Mouse (Mus musculus): Measurements from ENCODE around the gene Sema3a. TPM values are rescaled to one million over a fixed set of nuclear protein-coding genes. Genes with fewer than 3 reads are reported as not detected.

The Sema3a gene
- polyA plus RNA-seq, 1 experiment from 2014 or later, result 42.1 TPM

GRCm38 (mm10) chr5:13379223-13379622 lies 254.0 kb downstream of the Sema3a start:
- H3K27ac ChIP-seq (ENCODE audit: low read length), result no peak overlapping the region

GRCm38 (mm10) chr5:13384047-13384446 lies 258.8 kb downstream of the Sema3a start:
- Histone ChIP-seq H3K4me3 (ENCODE audit: low read depth, low read length) (no peak overlapping the region), H3K36me3 (ENCODE audit: control insufficient read depth, insufficient read depth, low read length) (no peaks in the 10 kb centered on the region), H3K4me1 (ENCODE audit: control insufficient read depth, insufficient read depth, low read length) (no peaks in the 10 kb centered on the region), H3K4me2 (replicated peaks; ENCODE audit: low read depth, low read length) (no peak overlapping the region), H3K9me3 (ENCODE audit: control insufficient read depth, low read depth, low read length) (no peaks in the 10 kb centered on the region), H3K27ac (ENCODE audit: low read length) (no peak overlapping the region), H3K27me3 (ENCODE audit: control insufficient read depth, insufficient read depth, low read length) (no peaks in the 10 kb centered on the region), H3K9ac (replicated peaks; ENCODE audit: low read depth, low read length) (no peak overlapping the region)
- no peak for ATAC-seq (ENCODE audit: insufficient number of reproducible peaks, insufficient read depth, low FRiP score, low read depth)
- 77% methylated on average over 4 of the region's 4 CpGs for WGBS

More at GRCm38 (mm10) chr5:13379223-13379622, 254.0 kb downstream of the Sema3a start:
- H3K9me3 ChIP-seq (ENCODE audit: control insufficient read depth, low read depth, low read length), result no peaks in the 10 kb centered on the region
- H3K4me1 ChIP-seq (ENCODE audit: control insufficient read depth, insufficient read depth, low read length), result no peaks in the 10 kb centered on the region
- no peak overlapping the region for H3K4me3 ChIP-seq (ENCODE audit: low read depth, low read length)
- 63% methylated on average over 4 of the region's 4 CpGs for WGBS
- no peaks in the 10 kb centered on the region for H3K27me3 ChIP-seq (ENCODE audit: control insufficient read depth, insufficient read depth, low read length)
- no peak overlapping the region for H3K4me2 ChIP-seq (replicated peaks; ENCODE audit: low read depth, low read length)
- ATAC-seq (ENCODE audit: insufficient number of reproducible peaks, insufficient read depth, low FRiP score, low read depth), result no peak
- no peak overlapping the region for H3K9ac ChIP-seq (replicated peaks; ENCODE audit: low read depth, low read length)
- no peaks in the 10 kb centered on the region for H3K36me3 ChIP-seq (ENCODE audit: control insufficient read depth, insufficient read depth, low read length)

GRCm38 (mm10) chr5:13384714-13385113 lies 259.5 kb downstream of the Sema3a start:
- H3K9ac ChIP-seq (replicated peaks; ENCODE audit: low read depth, low read length), result no peak overlapping the region
- WGBS, result 85% methylated on average over 4 of the region's 4 CpGs

GRCm38 (mm10) chr5:13386603-13387002 lies 261.4 kb downstream of the Sema3a start:
- H3K9me3 ChIP-seq (ENCODE audit: control insufficient read depth, low read depth, low read length), result no peaks in the 10 kb centered on the region
- no peaks in the 10 kb centered on the region for H3K4me1 ChIP-seq (ENCODE audit: control insufficient read depth, insufficient read depth, low read length)
- H3K27ac ChIP-seq (ENCODE audit: low read length), result no peak overlapping the region
- no peaks in the 10 kb centered on the region for H3K27me3 ChIP-seq (ENCODE audit: control insufficient read depth, insufficient read depth, low read length)
- H3K36me3 ChIP-seq (ENCODE audit: control insufficient read depth, insufficient read depth, low read length), result no peaks in the 10 kb centered on the region
- H3K4me3 ChIP-seq (ENCODE audit: low read depth, low read length), result no peak overlapping the region
- 71% methylated on average over 3 of the region's 3 CpGs for WGBS
- no peak overlapping the region for H3K4me2 ChIP-seq (replicated peaks; ENCODE audit: low read depth, low read length)
- H3K9ac ChIP-seq (replicated peaks; ENCODE audit: low read depth, low read length), result no peak overlapping the region
- no peak for ATAC-seq (ENCODE audit: insufficient number of reproducible peaks, insufficient read depth, low FRiP score, low read depth)

More at GRCm38 (mm10) chr5:13384714-13385113, 259.5 kb downstream of the Sema3a start:
- H3K4me2 ChIP-seq (replicated peaks; ENCODE audit: low read depth, low read length), result no peak overlapping the region
- no peaks in the 10 kb centered on the region for H3K4me1 ChIP-seq (ENCODE audit: control insufficient read depth, insufficient read depth, low read length)
- H3K27me3 ChIP-seq (ENCODE audit: control insufficient read depth, insufficient read depth, low read length), result no peaks in the 10 kb centered on the region
- no peaks in the 10 kb centered on the region for H3K36me3 ChIP-seq (ENCODE audit: control insufficient read depth, insufficient read depth, low read length)
- no peak overlapping the region for H3K27ac ChIP-seq (ENCODE audit: low read length)
- no peaks in the 10 kb centered on the region for H3K9me3 ChIP-seq (ENCODE audit: control insufficient read depth, low read depth, low read length)
- H3K4me3 ChIP-seq (ENCODE audit: low read depth, low read length), result no peak overlapping the region
- ATAC-seq (ENCODE audit: insufficient number of reproducible peaks, insufficient read depth, low FRiP score, low read depth), result no peak

- no peak overlapping the region for H3K9ac ChIP-seq (replicated peaks; ENCODE audit: low read depth, low read length)
- no peak overlapping the region for H3K27ac ChIP-seq (ENCODE audit: low read length)
- no peaks in the 10 kb centered on the region for H3K36me3 ChIP-seq (ENCODE audit: control insufficient read depth, insufficient read depth, low read length)
- ATAC-seq (ENCODE audit: insufficient number of reproducible peaks, insufficient read depth, low FRiP score, low read depth), result no peak
- no peak overlapping the region for H3K4me2 ChIP-seq (replicated peaks; ENCODE audit: low read depth, low read length)
- H3K4me1 ChIP-seq (ENCODE audit: control insufficient read depth, insufficient read depth, low read length), result no peaks in the 10 kb centered on the region
- H3K4me3 ChIP-seq (ENCODE audit: low read depth, low read length), result no peak overlapping the region
- WGBS, result 78% methylated on average over 3 of the region's 3 CpGs
- no peaks in the 10 kb centered on the region for H3K27me3 ChIP-seq (ENCODE audit: control insufficient read depth, insufficient read depth, low read length)
- H3K9me3 ChIP-seq (ENCODE audit: control insufficient read depth, low read depth, low read length), result no peaks in the 10 kb centered on the region
Observed at GRCm38 (mm10) chr5:13387679-13388078, 262.5 kb downstream of the Sema3a start.

- Histone ChIP-seq H3K4me2 (replicated peaks; ENCODE audit: low read depth, low read length) (no peak overlapping the region), H3K4me1 (ENCODE audit: control insufficient read depth, insufficient read depth, low read length) (no peaks in the 10 kb centered on the region), H3K9me3 (ENCODE audit: control insufficient read depth, low read depth, low read length) (no peaks in the 10 kb centered on the region), H3K36me3 (ENCODE audit: control insufficient read depth, insufficient read depth, low read length) (no peaks in the 10 kb centered on the region), H3K27ac (ENCODE audit: low read length) (no peak overlapping the region), H3K27me3 (ENCODE audit: control insufficient read depth, insufficient read depth, low read length) (no peaks in the 10 kb centered on the region), H3K4me3 (ENCODE audit: low read depth, low read length) (no peak overlapping the region), H3K9ac (replicated peaks; ENCODE audit: low read depth, low read length) (no peak overlapping the region)
- no peak for ATAC-seq (ENCODE audit: insufficient number of reproducible peaks, insufficient read depth, low FRiP score, low read depth)
- whole genome bisulfite sequencing, result 85% methylated on average over 3 of the region's 3 CpGs
Observed at GRCm38 (mm10) chr5:13389995-13390394, 264.8 kb downstream of the Sema3a start.

GRCm38 (mm10) chr5:13405432-13405831 lies 280.2 kb downstream of the Sema3a start:
- no peaks in the 10 kb centered on the region for H3K27me3 ChIP-seq (ENCODE audit: control insufficient read depth, insufficient read depth, low read length)
- WGBS, result 21% methylated on average over 1 of the region's 1 CpGs
- no peak overlapping the region for H3K9ac ChIP-seq (replicated peaks; ENCODE audit: low read depth, low read length)
- no peaks in the 10 kb centered on the region for H3K36me3 ChIP-seq (ENCODE audit: control insufficient read depth, insufficient read depth, low read length)
- H3K4me1 ChIP-seq (ENCODE audit: control insufficient read depth, insufficient read depth, low read length), result no peaks in the 10 kb centered on the region
- H3K27ac ChIP-seq (ENCODE audit: low read length), result no peak overlapping the region
- H3K4me3 ChIP-seq (ENCODE audit: low read depth, low read length), result no peak overlapping the region
- no peaks in the 10 kb centered on the region for H3K9me3 ChIP-seq (ENCODE audit: control insufficient read depth, low read depth, low read length)
- no peak overlapping the region for H3K4me2 ChIP-seq (replicated peaks; ENCODE audit: low read depth, low read length)
- ATAC-seq (ENCODE audit: insufficient number of reproducible peaks, insufficient read depth, low FRiP score, low read depth), result no peak

- Histone ChIP-seq H3K27ac (ENCODE audit: low read length) (no peak overlapping the region), H3K36me3 (ENCODE audit: control insufficient read depth, insufficient read depth, low read length) (no peaks in the 10 kb centered on the region), H3K27me3 (ENCODE audit: control insufficient read depth, insufficient read depth, low read length) (no peaks in the 10 kb centered on the region), H3K4me1 (ENCODE audit: control insufficient read depth, insufficient read depth, low read length) (no peaks in the 10 kb centered on the region), H3K9me3 (ENCODE audit: control insufficient read depth, low read depth, low read length) (no peaks in the 10 kb centered on the region), H3K4me2 (replicated peaks; ENCODE audit: low read depth, low read length) (no peak overlapping the region), H3K4me3 (ENCODE audit: low read depth, low read length) (no peak overlapping the region), H3K9ac (replicated peaks; ENCODE audit: low read depth, low read length) (no peak overlapping the region)
- no peak for ATAC-seq (ENCODE audit: insufficient number of reproducible peaks, insufficient read depth, low FRiP score, low read depth)
- 58% methylated on average over 2 of the region's 2 CpGs for WGBS
Observed at GRCm38 (mm10) chr5:13406131-13406530, 280.9 kb downstream of the Sema3a start.

- no peak for ATAC-seq (ENCODE audit: insufficient number of reproducible peaks, insufficient read depth, low FRiP score, low read depth)
- no peak overlapping the region for H3K4me2 ChIP-seq (replicated peaks; ENCODE audit: low read depth, low read length)
- H3K27ac ChIP-seq (ENCODE audit: low read length), result no peak overlapping the region
- H3K9ac ChIP-seq (replicated peaks; ENCODE audit: low read depth, low read length), result no peak overlapping the region
- H3K4me1 ChIP-seq (ENCODE audit: control insufficient read depth, insufficient read depth, low read length), result no peaks in the 10 kb centered on the region
- H3K36me3 ChIP-seq (ENCODE audit: control insufficient read depth, insufficient read depth, low read length), result no peaks in the 10 kb centered on the region
- H3K27me3 ChIP-seq (ENCODE audit: control insufficient read depth, insufficient read depth, low read length), result no peaks in the 10 kb centered on the region
- H3K9me3 ChIP-seq (ENCODE audit: control insufficient read depth, low read depth, low read length), result no peaks in the 10 kb centered on the region
- WGBS, result 73% methylated on average over 2 of the region's 2 CpGs
- H3K4me3 ChIP-seq (ENCODE audit: low read depth, low read length), result no peak overlapping the region
Observed at GRCm38 (mm10) chr5:13411920-13412319, 286.7 kb downstream of the Sema3a start.
